Mouse (Mus musculus) liver, adult 2 months (tissue): ENCODE data around the gene Mdm4. TPM values are rescaled to one million over a fixed set of nuclear protein-coding genes. Genes with fewer than 3 reads are reported as not detected.

ENCODE experiments used
- DNase-seq: peaks from one replicate; pipeline ENCODE4 v3.0.0-alpha.2; 2011; ENCODE audit warnings: low read depth, low spot score; ENCODE audit errors: extremely low read depth
- H3K27ac ChIP-seq: fragments of 200-500 bp; replicated peaks from 2 replicates; pipeline ENCODE4 v1.5.1; 2012; ENCODE audit warnings: low read depth, mild to moderate bottlenecking, control low read depth, inconsistent platforms, low read length; ENCODE audit not compliant: insufficient read depth
- H3K27me3 ChIP-seq: fragments of 200-500 bp; 2 replicates; pipeline ENCODE4 v1.6.1; 2012; ENCODE audit warnings: mild to moderate bottlenecking, moderate library complexity, low read length, inconsistent platforms; ENCODE audit not compliant: control insufficient read depth, insufficient read depth
- H3K36me3 ChIP-seq: fragments of 200-500 bp; 2 replicates; pipeline ENCODE4 v1.6.1; 2012; ENCODE audit warnings: low read length, inconsistent platforms; ENCODE audit not compliant: control insufficient read depth, insufficient read depth
- H3K4me1 ChIP-seq: fragments of 200-500 bp; 2 replicates; pipeline ENCODE4 v1.6.1; 2011; ENCODE audit warnings: low read length; ENCODE audit not compliant: control insufficient read depth, insufficient read depth
- H3K4me3 ChIP-seq: fragments of 200-500 bp; 2 replicates; pipeline ENCODE4 v1.5.1; 2011; ENCODE audit warnings: low read depth, mild to moderate bottlenecking, control low read depth, low read length, moderate library complexity; ENCODE audit not compliant: insufficient read depth
- H3K79me2 ChIP-seq: fragments of 200-500 bp; 2 replicates; pipeline ENCODE4 v1.6.1; 2012; ENCODE audit warnings: inconsistent platforms, mild to moderate bottlenecking, low read length, moderate library complexity; ENCODE audit not compliant: control insufficient read depth, insufficient read depth
- H3K9ac ChIP-seq: fragments of 200-500 bp; 2 replicates; pipeline ENCODE4 v1.6.1; 2012; ENCODE audit warnings: low read depth, mild to moderate bottlenecking, control low read depth, inconsistent platforms, low read length
- CTCF ChIP-seq: fragments of 200-500 bp; IDR thresholded peaks from 2 replicates; pipeline ENCODE4 v1.5.1; 2011; ENCODE audit warnings: low read depth, low read length, control low read depth
- POLR2A ChIP-seq: fragments of 200-500 bp; IDR thresholded peaks from 2 replicates; pipeline ENCODE4 v1.6.1; 2011; ENCODE audit warnings: low read length, control low read depth; ENCODE audit not compliant: insufficient read depth; ENCODE audit errors: extremely low read depth
- WGBS: fragments of 180-500 bp; shearing (Covaris S2); methylation state at CpG from one replicate; pipeline ENCODE4 v1.1.7; 2018; 5-methylcytosine and 5-hydroxymethylcytosine counted together
- polyA plus RNA-seq: library from polyadenylated mRNA; depleted of rRNA; stranded (reverse); fragments of >200 nt; gene quantifications from 2 replicates; pipeline ENCODE4 v1.2.3, GENCODE M21; 2012
- total RNA-seq: library from RNA; depleted of rRNA; stranded (reverse); fragments of >200 nt; gene quantifications from 2 replicates; pipeline ENCODE4 v1.2.3, GENCODE M21; 2014

Mdm4 gene
- total and polyA plus RNA-seq, 2 experiments: 14.3 to 41.8 TPM

DNA sequence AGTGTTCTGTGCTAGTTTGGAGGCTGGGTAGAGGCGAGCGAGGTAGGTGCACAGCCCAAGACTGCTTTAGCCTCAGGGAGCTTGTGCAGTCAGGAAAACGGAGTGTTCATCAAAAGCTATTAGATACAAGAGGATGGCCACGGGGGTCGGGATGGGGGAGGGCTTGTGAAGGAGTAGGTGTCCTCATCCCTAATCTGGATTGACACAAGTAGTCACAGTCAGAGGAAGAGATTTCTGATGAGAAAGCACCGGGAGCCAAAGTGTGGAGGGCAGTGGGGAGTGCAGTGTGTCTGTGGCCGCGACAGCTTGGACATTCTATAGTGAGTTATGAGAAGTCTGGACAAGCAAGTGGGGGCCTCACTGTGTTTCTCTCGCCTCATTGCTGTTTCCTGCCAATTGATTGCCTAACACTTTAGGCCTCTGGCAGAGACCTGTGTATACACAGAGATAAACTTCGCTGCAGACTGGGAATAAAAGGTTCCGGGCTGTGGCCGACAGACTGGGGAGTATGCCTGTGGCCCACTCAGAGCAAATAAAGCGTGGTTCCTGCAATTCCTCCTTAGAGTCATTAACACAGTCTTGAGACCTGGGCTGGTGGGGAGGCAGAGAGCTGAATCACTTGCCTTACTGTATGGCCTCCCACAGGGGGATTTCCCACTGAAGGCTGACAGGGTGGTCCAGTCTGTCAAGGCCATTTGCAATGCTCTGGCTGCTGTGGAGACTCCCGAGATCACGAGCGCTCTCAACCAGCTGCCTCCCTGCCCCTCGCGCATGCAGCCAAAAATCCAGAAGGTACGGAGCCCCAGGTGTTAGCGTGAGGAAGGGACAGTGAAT, 46.5 kb upstream of the Mdm4 start:
- Histone ChIP-seq H3K79me2 (no peaks in the 10 kb centered on the region), H3K27ac (no peak overlapping the region), H3K27me3 (no peaks in the 10 kb centered on the region), H3K9ac (no peak overlapping the region), H3K4me3 (no peak overlapping the region), H3K36me3 (no peaks in the 10 kb centered on the region), H3K4me1 (peaks cover 6% of the 10 kb centered on the region; the same call in 1 of the 2 replicates)
- 44% methylated on average over 20 of the region's 20 CpGs for WGBS
- TF ChIP-seq CTCF (no peak), POLR2A (no peak)
- DNase-seq: peak; percentile 48

DNA sequence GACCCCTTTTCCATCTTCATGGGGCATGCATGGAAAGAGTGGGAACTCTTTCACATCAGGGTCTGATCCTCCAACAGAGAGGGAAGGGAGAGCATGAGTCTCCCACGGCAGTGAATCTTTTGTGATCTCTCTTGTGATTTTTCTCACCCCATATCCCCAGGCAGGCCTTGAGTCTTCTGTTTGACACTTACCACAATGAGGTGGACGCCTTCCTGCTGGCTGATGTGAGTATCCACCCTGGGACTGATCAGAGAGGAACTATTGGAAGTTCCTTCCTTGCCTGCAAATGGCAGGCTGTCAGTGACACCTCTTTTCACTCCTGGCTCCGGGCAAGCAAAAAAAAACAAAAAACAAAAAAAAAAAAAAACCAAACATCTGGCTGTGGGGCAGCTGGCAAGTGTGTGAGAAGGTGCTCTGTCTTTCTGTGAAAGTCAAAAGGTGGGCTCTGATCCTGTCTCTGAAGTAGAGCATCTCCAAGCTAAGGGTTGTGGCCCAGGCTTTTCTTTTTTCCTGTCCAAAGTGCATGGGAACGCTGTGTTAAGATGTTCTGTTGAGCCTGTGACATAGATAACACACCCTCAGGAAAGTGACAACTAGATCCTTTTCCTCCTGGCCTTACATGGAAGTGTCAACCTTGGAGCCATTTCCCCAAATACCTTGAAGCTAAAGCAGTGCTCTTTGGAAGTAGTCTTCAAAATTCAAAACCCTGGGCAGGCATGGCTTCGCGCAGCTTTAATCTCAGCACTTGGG, 45.5 kb upstream of the Mdm4 start:
- H3K4me1 ChIP-seq: peaks cover 6% of the 10 kb centered on the region; the same call in 1 of the 2 replicates
- WGBS: 84% methylated on average over 6 of the region's 6 CpGs

DNA sequence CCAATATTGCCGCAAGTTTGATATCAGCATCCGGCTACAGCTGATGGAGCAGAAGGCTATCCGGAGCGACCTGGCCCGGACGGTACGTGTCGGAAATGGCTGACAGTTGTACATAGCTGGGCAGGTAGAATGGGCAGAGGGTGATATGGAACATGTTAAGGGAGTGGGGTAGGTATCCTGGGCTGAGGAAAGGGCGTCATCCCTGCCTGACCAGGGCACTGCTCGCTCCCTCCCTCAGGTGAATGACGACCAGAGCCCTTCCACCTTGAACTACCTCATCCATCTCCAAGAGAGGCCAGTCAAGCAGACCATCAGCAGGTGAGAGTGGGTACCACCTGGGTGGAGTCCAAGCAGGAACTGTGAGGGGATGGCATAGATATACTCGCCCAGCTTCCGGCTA, 44.2 kb upstream of the Mdm4 start:
- H3K4me1 ChIP-seq: peaks cover 8% of the 10 kb centered on the region; the same call in 1 of the 2 replicates

More for the DNA sequence above, 45.5 kb upstream of the Mdm4 start:
- Histone ChIP-seq H3K79me2 (no peaks in the 10 kb centered on the region), H3K27ac (no peak overlapping the region), H3K27me3 (no peaks in the 10 kb centered on the region), H3K4me3 (no peak overlapping the region), H3K36me3 (no peaks in the 10 kb centered on the region), H3K9ac (no peak overlapping the region)
- DNase-seq: no peak
- no peak for TF ChIP-seq CTCF
- TF ChIP-seq POLR2A: no peak

DNA sequence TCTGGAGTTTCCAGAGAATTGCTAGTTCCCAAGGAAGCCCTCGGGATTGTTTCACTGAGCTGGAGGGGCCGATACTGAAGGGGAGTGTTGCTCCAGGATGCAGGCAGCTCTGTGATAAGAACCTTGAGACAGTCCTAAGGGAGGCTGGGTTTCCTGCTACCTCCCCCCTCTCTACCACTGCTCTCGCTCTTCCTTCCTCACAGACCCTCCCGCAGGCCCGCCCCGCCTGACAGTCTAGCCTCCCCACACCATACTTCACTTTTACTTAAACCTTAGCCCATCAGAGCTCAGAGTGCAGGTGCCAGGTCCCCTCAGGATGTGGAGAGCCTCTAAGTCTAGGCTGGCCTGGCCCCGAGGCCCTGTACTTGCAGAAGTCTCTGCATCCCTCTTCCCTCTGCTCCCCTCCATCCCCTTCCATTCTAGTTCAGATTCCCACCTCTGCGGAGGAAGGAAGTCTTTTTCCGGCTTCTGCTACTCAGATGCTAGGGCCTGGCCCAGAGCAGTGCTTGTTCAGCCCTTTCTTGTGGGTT, 43.0 kb upstream of the Mdm4 start:
- no peak for TF ChIP-seq CTCF
- no peak for TF ChIP-seq POLR2A
- H3K27ac ChIP-seq: peak overlapping the region; percentile 73
- no peak overlapping the region for H3K4me3 ChIP-seq
- H3K4me1 ChIP-seq: peaks cover 8% of the 10 kb centered on the region; the same call in 1 of the 2 replicates
- peak; percentile 14 for DNase-seq
- WGBS: 71% methylated on average over 9 of the region's 9 CpGs
- no peaks in the 10 kb centered on the region for H3K27me3 ChIP-seq
- no peaks in the 10 kb centered on the region for H3K79me2 ChIP-seq
- no peak overlapping the region for H3K9ac ChIP-seq
- no peaks in the 10 kb centered on the region for H3K36me3 ChIP-seq

More for the DNA sequence above, 44.2 kb upstream of the Mdm4 start:
- Histone ChIP-seq H3K9ac (no peak overlapping the region), H3K27me3 (no peaks in the 10 kb centered on the region), H3K36me3 (no peaks in the 10 kb centered on the region), H3K27ac (no peak overlapping the region), H3K79me2 (no peaks in the 10 kb centered on the region), H3K4me3 (no peak overlapping the region)
- DNase-seq: no peak
- 86% methylated on average over 13 of the region's 13 CpGs for WGBS
- no peak for TF ChIP-seq CTCF
- no peak for TF ChIP-seq POLR2A

DNA sequence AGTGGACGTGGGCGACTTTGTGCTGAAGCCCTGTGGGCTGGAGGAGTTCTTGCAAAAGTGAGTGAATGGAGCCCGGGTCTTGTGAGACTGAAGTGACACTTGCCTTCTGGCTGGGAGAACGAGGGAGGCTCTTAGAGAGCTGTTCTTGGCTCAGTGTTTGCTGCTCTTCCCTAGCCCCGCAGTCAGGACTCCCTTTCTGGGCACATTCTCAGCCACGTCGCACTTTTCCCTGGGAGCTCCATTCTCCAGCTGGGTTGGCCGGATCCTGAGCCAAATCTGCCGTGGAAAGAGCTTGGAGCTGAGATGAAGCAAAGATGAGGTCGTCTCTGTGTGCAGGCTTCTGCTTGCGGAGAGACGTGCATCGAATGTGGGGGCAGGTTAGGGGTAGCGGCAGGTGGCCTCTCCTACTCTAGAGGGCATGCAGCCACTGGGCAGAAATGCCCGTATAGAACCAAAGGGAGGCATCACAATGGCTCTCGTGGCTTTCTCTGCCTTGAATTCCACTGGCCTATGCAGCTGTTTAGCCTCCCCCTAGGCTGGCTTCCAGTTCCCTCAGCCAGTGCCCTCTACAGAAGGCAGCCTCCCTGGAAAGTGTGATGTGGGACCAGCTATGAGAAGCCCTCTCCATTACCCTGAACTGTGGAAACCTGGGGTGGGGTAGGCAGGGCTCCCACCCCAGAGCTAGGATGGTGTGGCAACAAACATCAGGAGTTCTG, 41.5 kb upstream of the Mdm4 start:
- Histone ChIP-seq H3K4me1 (peaks cover 4% of the 10 kb centered on the region; the same call in 1 of the 2 replicates), H3K36me3 (no peaks in the 10 kb centered on the region), H3K27me3 (no peaks in the 10 kb centered on the region), H3K79me2 (no peaks in the 10 kb centered on the region), H3K27ac (peak overlapping the region; percentile 70), H3K9ac (no peak overlapping the region), H3K4me3 (no peak overlapping the region)
- no peak for DNase-seq
- TF ChIP-seq CTCF (no peak), POLR2A (no peak)
- WGBS: 83% methylated on average over 16 of the region's 16 CpGs
